ENCODE assay signal across 16 mouse cellular contexts in the genomic region with DNA sequence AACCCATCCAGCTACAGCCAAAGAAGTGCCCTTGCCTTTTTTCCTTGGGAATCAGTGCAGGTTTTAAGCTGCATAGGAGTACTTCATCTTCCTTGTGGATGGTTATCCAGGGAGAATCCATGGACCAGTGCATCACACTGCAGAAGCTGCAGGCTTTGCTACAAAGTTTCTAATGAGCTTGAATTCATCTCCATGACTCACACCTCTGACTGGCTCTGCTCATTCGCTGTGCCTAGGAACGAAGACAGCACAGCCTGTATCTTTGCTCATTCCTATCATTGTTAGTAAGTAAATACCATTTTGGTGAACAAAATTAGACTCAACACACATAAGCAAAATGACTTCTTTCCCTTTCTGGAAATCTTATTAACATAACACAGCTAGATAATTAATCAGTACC.
"Had no signal": no experiment of that assay in that cellular context is flagged by ENCODE, and none has a peak within 500 bp of the region (broad histone marks: within the 10 kb centered on the region; RNA-seq: fewer than 3 reads in every experiment).

No protein-coding gene starts in this region.

- H3K27ac ChIP-seq: midbrain, embryonic 10.5 days; midbrain, embryonic 12.5 days; neural tube, embryonic 13.5 days had no signal

- H3K36me3 ChIP-seq: midbrain, embryonic 10.5 days; midbrain, embryonic 12.5 days; neural tube, embryonic 13.5 days had no signal

- DNase-seq: lung, adult 18-20 months; lung, embryonic 14.5 days; lung, postnatal 10 days; lung, postnatal 4 days; midbrain, embryonic 14.5 days; retina, postnatal 1 day; right cerebral cortex, postnatal 14 days; spleen, adult 18-20 months; thymus, adult 18-20 months; thymus, postnatal 14 days; thymus, postnatal 36 days had no signal

- H3K9me3 ChIP-seq: midbrain, embryonic 10.5 days; midbrain, embryonic 12.5 days; neural tube, embryonic 13.5 days had no signal

- H3K4me2 ChIP-seq: lung, embryonic 14.5 days; midbrain, embryonic 12.5 days; neural tube, embryonic 13.5 days had no signal

- H3K4me3 ChIP-seq: midbrain, embryonic 10.5 days; midbrain, embryonic 12.5 days; myocyte; neural tube, embryonic 13.5 days had no signal

- H3K9ac ChIP-seq: lung, embryonic 14.5 days; midbrain, embryonic 12.5 days; neural tube, embryonic 13.5 days had no signal

- ATAC-seq: midbrain, embryonic 16.5 days had no signal

- H3K27me3 ChIP-seq: midbrain, embryonic 12.5 days; neural tube, embryonic 13.5 days had no signal
